Mouse (Mus musculus): ENCODE data around the gene Strap. TPM values are rescaled to one million over a fixed set of nuclear protein-coding genes. Genes with fewer than 3 reads are reported as not detected.

Strap gene
- polyA plus RNA-seq, 1 experiment = 81.1 TPM

- Histone ChIP-seq H3K4me3 (ENCODE audit: control insufficient read depth, low read depth, low read length) (peak overlapping the region; percentile 93), H3K36me3 (ENCODE audit: control insufficient read depth, insufficient read depth, low read length) (no peaks in the 10 kb centered on the region; the same call in 1 of the 2 replicates), H3K27me3 (ENCODE audit: control insufficient read depth, insufficient read depth, low read length) (no peaks in the 10 kb centered on the region), H3K4me1 (ENCODE audit: control insufficient read depth, insufficient read depth, low read length) (peaks cover 9% of the 10 kb centered on the region), H3K27ac (ENCODE audit: control insufficient read depth, insufficient read depth, low read depth, low read length) (peak overlapping the region; percentile 77)
- TF ChIP-seq CTCF (IDR thresholded peaks at IDR 0.05; ENCODE audit: control insufficient read depth, insufficient read depth, insufficient replicate concordance, low read depth, low read length) (no peak), POLR2A (IDR thresholded peaks at IDR 0.05; ENCODE audit: control insufficient read depth, low read depth, low read length) (no peak)
Measured at GRCm38 (mm10) chr6:137735671-137736238, 877 bp downstream of the Strap start.

DNA sequence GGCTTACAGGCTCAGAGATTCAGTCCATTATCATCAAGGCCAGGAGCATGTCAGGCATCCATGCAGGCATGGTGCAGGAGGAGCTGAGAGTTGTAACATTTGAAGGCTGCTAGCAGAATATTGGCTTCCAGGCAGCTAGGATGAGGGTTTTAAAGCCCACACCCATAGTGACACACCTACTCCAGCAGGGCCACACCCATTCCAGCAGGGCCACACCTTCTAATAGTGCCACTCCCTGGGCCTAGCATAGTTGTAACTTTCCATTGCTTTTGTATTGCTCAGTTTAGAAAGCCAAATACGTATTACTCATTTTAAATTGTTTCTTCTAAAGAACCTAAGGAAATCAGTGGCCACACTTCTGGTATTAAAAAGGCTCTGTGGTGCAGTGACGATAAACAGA lies 6.1 kb downstream of the Strap start:
- Histone ChIP-seq H3K4me1 (ENCODE audit: control insufficient read depth, insufficient read depth, low read length) (peaks cover 3% of the 10 kb centered on the region), H3K4me3 (ENCODE audit: control insufficient read depth, low read depth, low read length) (no peak overlapping the region), H3K27ac (ENCODE audit: control insufficient read depth, insufficient read depth, low read depth, low read length) (no peak overlapping the region), H3K27me3 (ENCODE audit: control insufficient read depth, insufficient read depth, low read length) (no peaks in the 10 kb centered on the region), H3K36me3 (ENCODE audit: control insufficient read depth, insufficient read depth, low read length) (no peaks in the 10 kb centered on the region; the same call in 1 of the 2 replicates)
- TF ChIP-seq POLR2A (IDR thresholded peaks at IDR 0.05; ENCODE audit: control insufficient read depth, low read depth, low read length) = no peak
- no peak for TF ChIP-seq CTCF (IDR thresholded peaks at IDR 0.05; ENCODE audit: control insufficient read depth, insufficient read depth, insufficient replicate concordance, low read depth, low read length)

DNA sequence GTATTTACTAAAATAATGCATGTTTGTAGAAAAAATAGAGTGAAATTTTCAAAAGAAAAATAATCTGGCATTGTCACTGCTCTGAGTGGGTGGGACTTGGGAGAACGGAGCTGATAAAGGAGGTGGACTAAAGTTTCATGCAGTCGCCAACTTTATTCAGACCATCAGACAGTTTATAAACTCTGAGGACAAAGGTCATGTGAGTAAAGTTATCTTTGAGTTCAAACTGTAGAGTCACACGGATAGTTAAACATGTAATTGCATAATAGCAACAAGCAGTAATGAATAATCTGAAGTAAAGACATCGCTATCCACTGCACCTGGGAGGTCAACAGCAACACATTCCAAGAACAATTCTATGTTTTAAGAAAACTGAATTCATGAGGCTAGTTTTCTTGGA lies 9.8 kb downstream of the Strap start:
- H3K4me1 ChIP-seq (ENCODE audit: control insufficient read depth, insufficient read depth, low read length) = no peaks in the 10 kb centered on the region
- no peak overlapping the region for H3K4me3 ChIP-seq (ENCODE audit: control insufficient read depth, low read depth, low read length)
- no peaks in the 10 kb centered on the region; the same call in 1 of the 2 replicates for H3K36me3 ChIP-seq (ENCODE audit: control insufficient read depth, insufficient read depth, low read length)
- TF ChIP-seq CTCF (IDR thresholded peaks at IDR 0.05; ENCODE audit: control insufficient read depth, insufficient read depth, insufficient replicate concordance, low read depth, low read length) = no peak
- TF ChIP-seq POLR2A (IDR thresholded peaks at IDR 0.05; ENCODE audit: control insufficient read depth, low read depth, low read length) = no peak
- no peak overlapping the region for H3K27ac ChIP-seq (ENCODE audit: control insufficient read depth, insufficient read depth, low read depth, low read length)
- no peaks in the 10 kb centered on the region for H3K27me3 ChIP-seq (ENCODE audit: control insufficient read depth, insufficient read depth, low read length)

DNA sequence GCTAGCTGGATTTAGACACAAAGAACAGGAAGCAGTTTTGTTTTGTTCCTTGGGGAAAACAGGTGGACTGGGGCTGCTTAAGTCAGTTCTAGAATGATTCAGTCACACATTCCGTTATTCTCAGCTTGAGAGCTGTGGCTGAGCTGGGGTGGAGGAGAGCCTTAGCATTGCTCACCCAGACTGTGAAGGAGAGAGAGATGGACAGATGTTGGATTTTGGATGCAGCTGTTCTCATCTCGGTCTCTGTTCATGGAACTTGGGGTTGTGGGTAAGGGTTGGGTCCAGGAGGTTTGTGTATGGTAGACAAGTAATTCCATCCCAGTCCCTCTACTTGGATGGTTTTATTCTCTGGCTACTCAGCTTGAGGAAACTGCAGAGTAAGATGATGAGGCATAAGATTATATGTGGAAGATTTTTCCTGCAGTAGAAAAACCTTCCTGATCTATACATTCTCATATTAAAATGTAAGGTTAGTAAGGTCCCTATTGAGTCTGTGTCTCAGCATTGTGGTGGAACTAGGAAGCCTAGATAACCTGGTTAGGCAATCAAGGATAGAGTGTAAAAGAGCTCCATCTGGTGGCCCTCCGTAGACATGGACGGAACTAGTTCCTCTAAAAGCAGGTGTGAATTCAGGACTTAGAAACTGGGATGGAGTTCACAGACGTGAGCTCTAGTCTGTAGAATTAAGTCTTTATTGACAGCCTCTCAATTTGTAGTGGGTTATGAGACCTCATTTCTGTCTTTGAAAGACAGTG lies 12.5 kb downstream of the Strap start:
- no peaks in the 10 kb centered on the region for H3K4me1 ChIP-seq (ENCODE audit: control insufficient read depth, insufficient read depth, low read length)
- no peaks in the 10 kb centered on the region; the same call in 1 of the 2 replicates for H3K36me3 ChIP-seq (ENCODE audit: control insufficient read depth, insufficient read depth, low read length)
- H3K27ac ChIP-seq (ENCODE audit: control insufficient read depth, insufficient read depth, low read depth, low read length) = no peak overlapping the region
- TF ChIP-seq POLR2A (IDR thresholded peaks at IDR 0.05; ENCODE audit: control insufficient read depth, low read depth, low read length) = no peak
- no peak for TF ChIP-seq CTCF (IDR thresholded peaks at IDR 0.05; ENCODE audit: control insufficient read depth, insufficient read depth, insufficient replicate concordance, low read depth, low read length)
- H3K27me3 ChIP-seq (ENCODE audit: control insufficient read depth, insufficient read depth, low read length) = no peaks in the 10 kb centered on the region
- H3K4me3 ChIP-seq (ENCODE audit: control insufficient read depth, low read depth, low read length) = no peak overlapping the region

DNA sequence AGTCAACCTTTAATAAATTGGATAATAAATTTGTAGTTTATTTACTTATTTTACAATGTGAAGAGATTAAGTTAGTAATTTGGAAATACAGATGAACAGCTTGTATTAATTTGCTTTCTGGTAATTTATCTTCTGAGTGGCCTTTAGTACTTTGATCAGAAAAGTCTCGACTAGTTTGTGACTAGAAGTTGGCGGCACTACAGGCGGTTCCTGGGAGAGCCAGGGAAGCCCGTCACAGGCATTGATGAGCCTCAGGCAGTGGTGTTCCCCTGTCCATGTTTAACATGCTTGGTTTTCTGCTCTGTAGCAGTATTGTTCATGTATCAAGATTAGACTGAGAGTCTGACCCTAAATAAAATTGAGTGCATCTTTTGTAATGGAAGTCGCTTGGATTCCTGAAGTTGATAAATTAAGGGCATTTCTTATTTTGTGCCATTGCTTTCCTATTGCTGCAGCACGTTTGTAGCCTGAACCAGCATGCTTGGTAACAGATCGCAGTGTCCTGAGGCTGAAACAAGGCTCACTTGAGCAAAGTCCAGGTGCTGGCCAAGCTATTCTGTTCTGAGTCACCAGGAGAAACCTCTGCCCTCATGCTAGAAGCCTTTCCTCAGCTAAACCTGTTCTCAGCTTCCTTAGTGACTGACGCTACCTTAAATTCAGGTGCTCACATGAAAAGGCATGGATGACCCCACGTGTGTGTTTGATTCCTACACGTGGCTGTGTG lies 16.8 kb downstream of the Strap start:
- Histone ChIP-seq H3K36me3 (ENCODE audit: control insufficient read depth, insufficient read depth, low read length) (no peaks in the 10 kb centered on the region; the same call in 1 of the 2 replicates), H3K4me1 (ENCODE audit: control insufficient read depth, insufficient read depth, low read length) (peaks cover 6% of the 10 kb centered on the region), H3K27ac (ENCODE audit: control insufficient read depth, insufficient read depth, low read depth, low read length) (no peak overlapping the region), H3K4me3 (ENCODE audit: control insufficient read depth, low read depth, low read length) (no peak overlapping the region), H3K27me3 (ENCODE audit: control insufficient read depth, insufficient read depth, low read length) (no peaks in the 10 kb centered on the region)
- TF ChIP-seq CTCF (IDR thresholded peaks at IDR 0.05; ENCODE audit: control insufficient read depth, insufficient read depth, insufficient replicate concordance, low read depth, low read length) (no peak), POLR2A (IDR thresholded peaks at IDR 0.05; ENCODE audit: control insufficient read depth, low read depth, low read length) (no peak)

DNA sequence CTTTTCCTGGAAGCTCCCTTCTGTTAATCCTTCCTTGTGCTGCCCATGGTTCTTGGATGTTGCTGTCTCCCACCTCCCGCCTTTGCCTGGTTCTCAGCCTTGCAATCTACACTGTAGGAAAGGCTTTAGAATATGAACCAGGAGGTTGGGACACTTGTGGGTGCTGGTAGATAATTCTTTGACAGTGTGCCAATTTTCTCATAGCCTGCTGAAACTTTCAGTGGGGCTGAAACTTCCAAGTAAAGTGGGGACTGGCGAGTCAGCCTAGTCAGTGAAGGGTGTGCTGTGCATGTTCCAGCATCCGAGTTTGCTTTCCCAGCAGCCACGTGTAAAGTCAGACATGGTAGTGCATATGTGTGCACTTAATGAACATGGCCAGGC lies 17.4 kb downstream of the Strap start:
- H3K4me3 ChIP-seq (ENCODE audit: control insufficient read depth, low read depth, low read length) = no peak overlapping the region
- H3K27ac ChIP-seq (ENCODE audit: control insufficient read depth, insufficient read depth, low read depth, low read length) = no peak overlapping the region
- H3K4me1 ChIP-seq (ENCODE audit: control insufficient read depth, insufficient read depth, low read length) = peaks cover 6% of the 10 kb centered on the region
- no peaks in the 10 kb centered on the region; the same call in 1 of the 2 replicates for H3K36me3 ChIP-seq (ENCODE audit: control insufficient read depth, insufficient read depth, low read length)
- H3K27me3 ChIP-seq (ENCODE audit: control insufficient read depth, insufficient read depth, low read length) = no peaks in the 10 kb centered on the region
- TF ChIP-seq CTCF (IDR thresholded peaks at IDR 0.05; ENCODE audit: control insufficient read depth, insufficient read depth, insufficient replicate concordance, low read depth, low read length) (no peak), POLR2A (IDR thresholded peaks at IDR 0.05; ENCODE audit: control insufficient read depth, low read depth, low read length) (no peak)

All from testis, adult 2 months (tissue).